Mouse (Mus musculus): ENCODE measurements around the gene Lsm3.

The Lsm3 gene

DNA sequence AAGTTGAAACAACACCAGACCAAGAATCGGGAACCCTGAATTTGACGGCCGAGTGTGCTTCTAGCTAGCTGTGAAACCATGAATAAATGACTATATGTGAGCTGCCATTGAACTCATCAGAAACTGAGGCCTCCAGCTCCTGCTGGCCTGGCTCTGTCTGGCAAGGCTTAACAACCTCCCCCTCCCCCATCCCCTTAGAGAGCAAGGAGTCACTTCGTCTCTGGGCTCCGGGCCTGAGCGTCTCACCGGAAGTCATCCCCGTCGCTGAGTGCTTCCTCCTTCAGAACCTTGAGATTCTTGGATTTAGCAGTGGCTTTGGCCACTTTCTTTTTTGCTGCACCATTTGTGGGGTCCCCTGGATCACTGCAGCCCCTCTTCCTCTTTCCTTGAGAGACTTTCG lies 5.5 kb upstream of the Lsm3 start:
- DNase-seq (ENCODE audit: low spot score) = no peak

DNA sequence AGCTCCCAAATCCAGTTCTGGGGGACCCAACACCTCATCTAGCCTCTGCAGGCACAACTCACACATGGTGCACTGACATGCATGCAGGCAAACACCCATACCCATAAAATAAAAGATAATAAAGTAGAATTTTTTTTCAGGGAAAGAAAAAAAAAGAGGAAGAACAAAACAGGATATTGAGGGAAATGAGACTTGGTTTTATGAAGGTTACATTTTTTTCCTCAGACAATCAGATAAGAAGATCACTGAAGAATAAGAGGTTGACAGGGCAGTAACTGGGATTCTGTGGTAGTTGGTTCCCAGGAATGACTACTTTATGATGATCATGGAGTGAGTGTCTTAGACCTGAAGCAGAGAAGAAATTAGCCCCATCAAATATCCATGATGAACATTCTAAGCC lies 1.6 kb upstream of the Lsm3 start:
- DNase-seq (ENCODE audit: low spot score) = no peak

DNA sequence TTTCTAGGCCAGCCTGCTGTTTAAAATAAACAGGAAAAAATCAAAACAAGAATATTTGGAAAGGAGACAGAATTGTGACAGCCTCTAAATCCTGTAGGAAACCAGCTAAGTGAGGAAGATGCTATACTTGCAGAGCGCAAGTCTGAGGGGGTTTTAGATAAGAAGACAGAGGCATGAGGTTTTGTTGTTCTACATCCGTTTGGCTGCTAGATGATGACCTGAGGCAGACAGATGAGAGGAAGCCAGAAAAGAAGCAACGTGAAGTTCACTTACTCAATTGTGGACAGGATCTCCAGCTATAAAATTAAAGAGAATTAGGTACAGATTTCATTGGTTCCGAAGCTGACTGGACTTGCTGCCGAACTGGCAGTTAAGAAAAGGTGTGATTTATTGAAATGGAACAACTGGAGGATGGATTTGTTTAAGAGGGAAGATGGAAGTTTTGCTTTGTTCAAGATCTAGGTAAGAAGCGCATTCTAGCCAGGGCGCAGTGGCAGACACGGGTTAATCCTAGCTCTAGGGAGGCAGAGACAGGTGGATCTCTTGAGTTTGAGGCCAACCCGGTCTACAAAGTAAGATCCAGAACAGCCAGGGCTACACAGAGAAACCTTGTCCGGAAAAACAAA lies 878 bp upstream of the Lsm3 start:
- no peak for DNase-seq (ENCODE audit: low spot score)

GRCm38 (mm10) chr6:91518454-91519020 lies 2.8 kb downstream of the Lsm3 start:
- no peak for DNase-seq (ENCODE audit: low spot score)

DNA sequence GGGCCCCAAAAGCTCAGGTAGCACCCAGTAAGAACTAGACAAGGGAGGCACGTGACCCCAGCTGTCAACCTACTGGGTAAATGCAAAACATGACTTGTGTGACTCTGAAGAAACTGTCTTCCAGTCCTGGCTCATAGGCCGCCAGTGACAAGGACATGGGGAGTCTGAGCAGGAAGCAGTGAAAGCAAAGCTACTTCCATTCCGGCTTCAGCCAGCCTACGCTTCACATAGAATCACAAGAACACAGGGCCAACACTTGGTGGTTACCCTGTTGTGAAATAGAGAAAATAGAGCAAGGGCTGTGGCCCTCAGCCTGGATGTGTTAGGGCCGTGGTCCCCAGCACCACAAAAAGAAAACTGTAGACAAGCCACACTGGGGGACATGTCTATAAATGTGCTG lies 7.1 kb downstream of the Lsm3 start:
- no peak for DNase-seq (ENCODE audit: low spot score)

- DNase-seq (ENCODE audit: low spot score) = no peak
Measured at GRCm38 (mm10) chr6:91525544-91525943, 9.8 kb downstream of the Lsm3 start.

- no peak for DNase-seq (ENCODE audit: low spot score)
Measured at GRCm38 (mm10) chr6:91527227-91527860, 11.6 kb downstream of the Lsm3 start.

- no peak for DNase-seq (ENCODE audit: low spot score)
Measured at GRCm38 (mm10) chr6:91528265-91528664, 12.5 kb downstream of the Lsm3 start.

- no peak for DNase-seq (ENCODE audit: low spot score)
Measured at GRCm38 (mm10) chr6:91530673-91531072, 14.9 kb downstream of the Lsm3 start.

GRCm38 (mm10) chr6:91531276-91531675 lies 15.5 kb downstream of the Lsm3 start:
- no peak for DNase-seq (ENCODE audit: low spot score)

DNA sequence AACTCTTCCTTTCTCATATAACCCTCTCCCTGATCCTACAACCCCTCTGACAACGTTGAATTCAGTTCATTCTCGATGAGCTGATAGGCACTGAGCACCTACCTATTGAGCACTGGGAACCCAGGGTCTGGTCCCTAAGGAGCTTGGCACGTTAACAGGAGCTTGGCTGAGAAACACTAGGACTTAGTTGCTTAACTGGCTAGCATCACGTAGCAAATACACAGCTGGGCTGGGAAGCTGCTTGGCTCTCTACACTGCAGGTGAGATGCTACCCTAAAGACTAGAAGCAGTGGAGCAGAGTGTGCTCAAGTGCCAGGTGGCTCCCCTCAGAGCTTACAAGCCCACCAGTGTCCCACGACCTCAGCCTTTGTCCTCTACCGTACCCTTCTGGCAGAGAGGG lies 16.9 kb downstream of the Lsm3 start:
- DNase-seq (ENCODE audit: low spot score) = no peak

GRCm38 (mm10) chr6:91533359-91533758 lies 17.6 kb downstream of the Lsm3 start:
- DNase-seq (ENCODE audit: low spot score) = no peak

- no peak for DNase-seq (ENCODE audit: low spot score)
Measured at GRCm38 (mm10) chr6:91533771-91534170, 18.0 kb downstream of the Lsm3 start.

GRCm38 (mm10) chr6:91534268-91534667 lies 18.5 kb downstream of the Lsm3 start:
- no peak for DNase-seq (ENCODE audit: low spot score)

DNA sequence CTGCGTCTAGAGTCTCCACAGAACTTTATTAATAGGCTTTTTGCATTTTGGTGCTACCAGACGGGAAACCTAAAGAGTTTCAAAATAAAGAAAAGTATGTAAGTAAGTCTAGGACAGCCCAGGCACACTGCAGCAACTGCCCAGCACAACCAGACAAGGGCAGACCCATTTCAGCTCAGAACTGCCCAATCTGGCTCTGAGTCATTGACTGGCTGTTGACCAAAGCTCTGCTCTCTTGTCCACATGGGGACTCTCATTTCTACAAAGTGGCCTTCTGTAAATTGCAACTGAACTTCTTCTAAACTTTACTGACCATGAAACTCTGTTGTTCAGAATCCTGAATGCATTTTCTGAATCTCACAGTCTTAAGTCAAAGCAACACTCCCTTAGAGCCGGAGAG lies 19.5 kb downstream of the Lsm3 start:
- DNase-seq (ENCODE audit: low spot score) = no peak

GRCm38 (mm10) chr6:91536047-91536765 lies 20.5 kb downstream of the Lsm3 start:
- no peak for DNase-seq (ENCODE audit: low spot score)

GRCm38 (mm10) chr6:91541276-91541675 lies 25.5 kb downstream of the Lsm3 start:
- DNase-seq (ENCODE audit: low spot score) = no peak

GRCm38 (mm10) chr6:91543056-91543455 lies 27.3 kb downstream of the Lsm3 start:
- DNase-seq (ENCODE audit: low spot score) = no peak

DNA sequence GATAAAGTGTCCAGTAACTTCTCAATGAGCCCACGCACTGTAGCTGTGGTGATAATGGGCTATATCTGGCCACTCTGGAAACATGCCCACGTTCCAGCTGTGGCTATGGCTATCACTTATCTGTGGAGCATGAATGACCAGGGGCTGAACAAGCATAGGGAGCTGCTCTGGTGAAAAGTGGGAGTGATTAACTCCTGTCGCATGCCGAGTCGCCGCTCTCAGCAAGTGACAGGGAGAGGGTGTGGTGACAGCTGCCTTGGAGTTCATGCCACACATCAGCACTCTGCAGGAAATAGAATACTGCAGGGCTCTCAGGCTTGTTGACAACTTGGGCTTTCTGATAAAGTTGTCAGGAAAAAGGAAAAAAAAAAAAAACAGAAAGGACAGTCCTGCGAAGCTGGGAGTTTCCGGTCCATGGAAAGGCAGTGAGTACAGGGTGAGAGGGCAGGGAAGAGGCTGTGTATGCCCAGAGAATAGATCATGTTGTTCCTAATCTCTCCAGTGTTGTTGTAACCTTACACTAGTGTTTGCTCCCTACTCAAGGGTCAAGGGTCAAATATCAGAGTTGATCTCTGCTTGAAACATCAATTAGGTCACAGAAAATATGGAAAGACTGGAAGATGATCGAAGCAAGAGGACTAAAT lies 30.6 kb downstream of the Lsm3 start:
- DNase-seq (ENCODE audit: low spot score) = no peak

GRCm38 (mm10) chr6:91547313-91547712 lies 31.6 kb downstream of the Lsm3 start:
- no peak for DNase-seq (ENCODE audit: low spot score)

DNA sequence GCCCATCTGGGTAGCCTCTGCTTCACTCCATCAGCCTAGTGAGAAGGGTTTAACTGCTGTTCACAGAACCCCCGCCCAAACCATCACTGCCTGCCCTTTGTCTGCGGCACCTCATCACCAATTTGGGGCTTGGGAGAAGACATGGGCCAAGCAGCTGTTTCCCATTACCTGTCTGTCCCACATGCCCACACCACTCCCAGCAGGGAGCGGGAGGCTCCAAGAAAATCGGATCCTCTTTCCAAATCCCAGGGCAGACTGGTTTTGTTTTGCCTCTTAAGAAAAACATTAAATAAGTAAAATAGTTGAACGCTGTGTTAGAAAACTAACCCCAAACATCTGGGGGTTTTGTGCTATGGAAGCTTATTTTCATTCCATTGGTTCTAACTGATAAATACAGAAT lies 33.9 kb downstream of the Lsm3 start:
- no peak for DNase-seq (ENCODE audit: low spot score)

GRCm38 (mm10) chr6:91551671-91552070 lies 35.9 kb downstream of the Lsm3 start:
- DNase-seq (ENCODE audit: low spot score) = no peak

GRCm38 (mm10) chr6:91552693-91553092 lies 37.0 kb downstream of the Lsm3 start:
- no peak for DNase-seq (ENCODE audit: low spot score)

Data from ovary, postnatal 10 days (tissue).